Mouse (Mus musculus): ENCODE data around the gene Blm.

Gene Blm

GRCm38 (mm10) chr7:80460892-80461291 lies 74.0 kb downstream of the Blm start:
- H3K36me3 ChIP-seq (ENCODE audit: control insufficient read depth, insufficient read depth, low read length, poor library complexity, severe bottlenecking), result 0 out of 2 replicates have a peak, but pooled peaks cover 1% of the 10 kb centered on the region
- DNase-seq (ENCODE audit: low read depth, low spot score), result no peak
- no peaks in the 10 kb centered on the region for H3K27me3 ChIP-seq (ENCODE audit: control insufficient read depth, insufficient read depth, low read length, poor library complexity, severe bottlenecking)

DNA sequence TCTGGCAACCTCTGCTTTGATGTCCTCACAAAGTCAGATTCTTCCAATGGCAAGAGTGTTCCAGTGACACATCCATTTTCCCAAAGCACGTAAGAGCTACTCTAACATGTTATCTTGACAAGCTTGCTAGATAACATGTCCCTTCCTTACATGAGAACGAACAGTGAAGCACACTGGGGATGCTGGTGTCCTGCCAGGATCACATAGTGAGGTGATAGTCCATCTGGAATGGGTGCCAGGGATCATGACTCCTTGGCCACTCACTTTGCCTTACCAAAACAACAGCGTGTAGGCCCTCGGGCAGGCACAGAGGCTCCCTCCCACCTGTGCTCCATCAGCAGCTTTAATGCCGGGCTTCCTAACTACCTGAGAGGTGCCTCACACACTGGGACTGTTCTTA lies 74.7 kb downstream of the Blm start:
- no peaks in the 10 kb centered on the region for H3K27me3 ChIP-seq (ENCODE audit: control insufficient read depth, insufficient read depth, low read length, poor library complexity, severe bottlenecking)
- DNase-seq (ENCODE audit: low read depth, low spot score), result no peak
- no peaks in the 10 kb centered on the region for H3K36me3 ChIP-seq (ENCODE audit: control insufficient read depth, insufficient read depth, low read length, poor library complexity, severe bottlenecking)

- Histone ChIP-seq H3K27me3 (ENCODE audit: control insufficient read depth, insufficient read depth, low read length, poor library complexity, severe bottlenecking) (no peaks in the 10 kb centered on the region), H3K36me3 (ENCODE audit: control insufficient read depth, insufficient read depth, low read length, poor library complexity, severe bottlenecking) (no peaks in the 10 kb centered on the region)
- no peak for DNase-seq (ENCODE audit: low read depth, low spot score)
Observed at GRCm38 (mm10) chr7:80457831-80458343, 77.0 kb downstream of the Blm start.

DNA sequence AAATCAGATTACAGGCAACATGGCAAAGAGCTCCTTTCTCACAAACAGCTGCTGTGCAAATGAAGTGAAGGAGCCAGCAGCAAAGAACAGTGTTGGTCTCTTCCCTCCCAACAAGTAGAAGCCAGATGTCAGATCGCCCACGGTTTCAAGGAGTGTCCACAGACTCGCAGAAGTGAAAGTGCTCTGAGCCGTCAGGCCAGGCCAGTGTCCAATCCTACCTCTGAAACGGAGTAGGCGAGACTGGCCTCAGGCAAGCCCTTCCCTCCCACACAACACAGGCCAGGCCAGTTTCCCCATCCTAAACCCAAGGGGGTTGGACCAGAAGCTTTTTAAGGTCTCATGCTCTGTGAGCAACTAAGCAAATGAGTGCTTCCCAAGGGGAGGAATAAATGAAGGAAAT lies 77.7 kb downstream of the Blm start:
- H3K27me3 ChIP-seq (ENCODE audit: control insufficient read depth, insufficient read depth, low read length, poor library complexity, severe bottlenecking), result no peaks in the 10 kb centered on the region
- no peaks in the 10 kb centered on the region for H3K36me3 ChIP-seq (ENCODE audit: control insufficient read depth, insufficient read depth, low read length, poor library complexity, severe bottlenecking)
- no peak for DNase-seq (ENCODE audit: low read depth, low spot score)

- H3K36me3 ChIP-seq (ENCODE audit: control insufficient read depth, insufficient read depth, low read length, poor library complexity, severe bottlenecking), result no peaks in the 10 kb centered on the region
- DNase-seq (ENCODE audit: low read depth, low spot score), result no peak
- H3K27me3 ChIP-seq (ENCODE audit: control insufficient read depth, insufficient read depth, low read length, poor library complexity, severe bottlenecking), result no peaks in the 10 kb centered on the region
Observed at GRCm38 (mm10) chr7:80456327-80456726, 78.6 kb downstream of the Blm start.

DNA sequence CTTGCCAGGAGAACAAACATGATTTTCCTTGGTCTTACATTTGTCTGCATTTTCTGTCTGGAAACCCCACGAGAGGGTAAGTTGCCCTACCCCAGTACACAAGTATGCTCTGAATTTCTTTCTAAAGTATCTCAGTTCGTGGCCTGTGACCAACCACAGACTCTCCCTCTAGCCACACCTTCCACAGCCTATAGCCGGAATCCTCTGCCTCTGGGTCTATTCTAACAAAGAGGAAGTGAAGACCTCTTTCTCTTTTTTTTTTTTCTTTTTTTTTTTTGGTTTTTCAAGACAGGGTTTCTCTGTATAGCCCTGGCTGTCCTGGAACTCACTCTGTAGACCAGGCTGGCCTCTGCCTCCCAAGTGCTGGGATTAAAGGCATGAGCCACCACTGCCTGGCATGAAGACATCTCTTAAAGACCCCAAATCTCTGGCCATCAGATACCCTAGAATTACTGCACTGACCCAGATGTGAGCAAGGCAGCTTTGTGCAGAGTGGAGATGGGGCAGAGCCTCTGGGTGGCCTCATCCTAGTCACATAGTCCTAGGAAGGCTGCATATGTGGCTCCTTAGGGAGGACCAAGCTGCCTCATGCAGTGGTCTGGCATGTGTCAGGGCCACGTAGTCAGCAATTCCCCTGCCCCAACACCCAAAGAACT lies 79.3 kb downstream of the Blm start:
- peak; percentile 60 for DNase-seq (ENCODE audit: low read depth, low spot score)
- no peaks in the 10 kb centered on the region for H3K36me3 ChIP-seq (ENCODE audit: control insufficient read depth, insufficient read depth, low read length, poor library complexity, severe bottlenecking)
- H3K27me3 ChIP-seq (ENCODE audit: control insufficient read depth, insufficient read depth, low read length, poor library complexity, severe bottlenecking), result no peaks in the 10 kb centered on the region

GRCm38 (mm10) chr7:80454786-80455185 lies 80.1 kb downstream of the Blm start:
- H3K27me3 ChIP-seq (ENCODE audit: control insufficient read depth, insufficient read depth, low read length, poor library complexity, severe bottlenecking), result no peaks in the 10 kb centered on the region
- DNase-seq (ENCODE audit: low read depth, low spot score), result no peak
- H3K36me3 ChIP-seq (ENCODE audit: control insufficient read depth, insufficient read depth, low read length, poor library complexity, severe bottlenecking), result no peaks in the 10 kb centered on the region

- Histone ChIP-seq H3K36me3 (ENCODE audit: control insufficient read depth, insufficient read depth, low read length, poor library complexity, severe bottlenecking) (no peaks in the 10 kb centered on the region), H3K27me3 (ENCODE audit: control insufficient read depth, insufficient read depth, low read length, poor library complexity, severe bottlenecking) (no peaks in the 10 kb centered on the region)
- DNase-seq (ENCODE audit: low read depth, low spot score), result peak; percentile 67
Observed at GRCm38 (mm10) chr7:80453997-80454396, 80.9 kb downstream of the Blm start.

- no peak for DNase-seq (ENCODE audit: low read depth, low spot score)
- H3K27me3 ChIP-seq (ENCODE audit: control insufficient read depth, insufficient read depth, low read length, poor library complexity, severe bottlenecking), result no peaks in the 10 kb centered on the region
Observed at GRCm38 (mm10) chr7:80453121-80453520, 81.8 kb downstream of the Blm start.

GRCm38 (mm10) chr7:80452241-80452640 lies 82.7 kb downstream of the Blm start:
- DNase-seq (ENCODE audit: low read depth, low spot score), result no peak
- Histone ChIP-seq H3K36me3 (ENCODE audit: control insufficient read depth, insufficient read depth, low read length, poor library complexity, severe bottlenecking) (no peaks in the 10 kb centered on the region), H3K27me3 (ENCODE audit: control insufficient read depth, insufficient read depth, low read length, poor library complexity, severe bottlenecking) (no peaks in the 10 kb centered on the region)

More at GRCm38 (mm10) chr7:80453121-80453520, 81.8 kb downstream of the Blm start:
- H3K36me3 ChIP-seq (ENCODE audit: control insufficient read depth, insufficient read depth, low read length, poor library complexity, severe bottlenecking), result no peaks in the 10 kb centered on the region

DNA sequence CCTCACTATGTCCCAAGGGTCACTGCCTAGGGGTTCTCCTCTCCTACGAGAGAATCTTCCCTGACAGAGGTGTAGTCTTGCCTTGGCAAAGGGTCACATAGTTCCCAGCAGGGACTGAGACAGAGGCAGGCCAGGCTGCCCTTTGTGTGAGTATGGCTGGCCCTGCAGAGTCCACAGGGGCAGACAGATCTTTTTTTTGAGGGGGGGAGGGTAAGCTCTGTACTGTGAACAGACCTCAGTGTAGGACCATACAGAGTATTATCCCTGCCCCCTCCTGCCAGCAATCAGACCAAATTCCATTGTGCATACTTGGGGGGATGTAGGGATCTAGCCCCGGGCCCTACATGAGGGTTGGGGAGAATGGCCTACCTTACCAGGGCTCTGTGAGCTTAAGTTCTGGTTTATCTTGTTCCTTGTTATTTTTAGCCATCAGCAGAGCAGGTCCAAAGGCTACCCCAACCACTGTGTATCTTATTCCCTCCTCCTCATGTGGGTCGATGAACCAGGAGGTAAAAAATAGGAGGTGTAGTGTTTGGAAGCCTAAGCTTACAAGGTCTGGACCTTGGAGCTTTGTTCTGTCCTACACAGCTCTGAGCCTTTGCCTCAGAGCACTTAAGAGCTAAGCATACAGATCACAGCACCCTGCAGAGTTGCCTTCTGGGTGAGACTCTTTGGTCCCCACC lies 83.2 kb downstream of the Blm start:
- no peak for DNase-seq (ENCODE audit: low read depth, low spot score)
- Histone ChIP-seq H3K27me3 (ENCODE audit: control insufficient read depth, insufficient read depth, low read length, poor library complexity, severe bottlenecking) (no peaks in the 10 kb centered on the region), H3K36me3 (ENCODE audit: control insufficient read depth, insufficient read depth, low read length, poor library complexity, severe bottlenecking) (no peaks in the 10 kb centered on the region)

GRCm38 (mm10) chr7:80450354-80450753 lies 84.6 kb downstream of the Blm start:
- H3K27me3 ChIP-seq (ENCODE audit: control insufficient read depth, insufficient read depth, low read length, poor library complexity, severe bottlenecking), result no peaks in the 10 kb centered on the region
- no peaks in the 10 kb centered on the region for H3K36me3 ChIP-seq (ENCODE audit: control insufficient read depth, insufficient read depth, low read length, poor library complexity, severe bottlenecking)
- no peak for DNase-seq (ENCODE audit: low read depth, low spot score)

- no peak for DNase-seq (ENCODE audit: low read depth, low spot score)
- Histone ChIP-seq H3K36me3 (ENCODE audit: control insufficient read depth, insufficient read depth, low read length, poor library complexity, severe bottlenecking) (no peaks in the 10 kb centered on the region), H3K27me3 (ENCODE audit: control insufficient read depth, insufficient read depth, low read length, poor library complexity, severe bottlenecking) (no peaks in the 10 kb centered on the region)
Observed at GRCm38 (mm10) chr7:80449620-80450091, 85.3 kb downstream of the Blm start.

GRCm38 (mm10) chr7:80447336-80447735 lies 87.6 kb downstream of the Blm start:
- no peaks in the 10 kb centered on the region for H3K27me3 ChIP-seq (ENCODE audit: control insufficient read depth, insufficient read depth, low read length, poor library complexity, severe bottlenecking)
- no peak for DNase-seq (ENCODE audit: low read depth, low spot score)
- H3K36me3 ChIP-seq (ENCODE audit: control insufficient read depth, insufficient read depth, low read length, poor library complexity, severe bottlenecking), result no peaks in the 10 kb centered on the region

DNA sequence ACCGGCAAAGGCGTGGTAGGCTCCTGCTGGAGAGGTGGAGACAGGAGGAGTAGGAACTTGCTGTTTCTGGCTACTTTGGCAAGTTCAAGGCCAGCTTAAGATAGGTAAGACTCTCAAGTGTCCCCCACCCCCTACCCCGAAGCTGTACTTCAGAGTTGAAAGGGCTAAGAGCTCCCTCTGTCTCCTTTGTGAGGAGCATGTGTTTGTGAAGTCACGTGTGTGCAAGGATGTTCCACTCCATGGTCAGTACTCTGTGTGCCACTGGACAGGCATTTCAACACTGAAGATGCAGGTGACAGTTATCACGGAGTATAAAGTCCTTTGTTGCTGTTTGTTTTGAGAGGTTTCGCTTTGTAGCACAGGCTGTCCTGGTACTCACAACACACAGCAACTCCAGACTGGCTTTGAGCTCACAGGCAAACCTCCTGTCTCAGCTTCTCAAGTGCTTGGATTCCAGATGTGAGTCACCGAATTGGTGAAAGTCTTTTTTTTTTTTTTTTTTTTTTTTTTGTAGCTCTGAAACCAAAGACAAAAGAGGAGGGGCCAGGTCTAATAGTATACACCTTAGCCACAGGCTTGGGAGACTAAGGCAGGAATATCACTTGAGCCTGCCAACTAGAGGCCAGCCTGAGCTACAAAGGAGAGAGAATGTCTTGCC lies 88.6 kb downstream of the Blm start:
- H3K27me3 ChIP-seq (ENCODE audit: control insufficient read depth, insufficient read depth, low read length, poor library complexity, severe bottlenecking), result no peaks in the 10 kb centered on the region

More for the DNA sequence above, 88.6 kb downstream of the Blm start:
- H3K36me3 ChIP-seq (ENCODE audit: control insufficient read depth, insufficient read depth, low read length, poor library complexity, severe bottlenecking), result no peaks in the 10 kb centered on the region
- DNase-seq (ENCODE audit: low read depth, low spot score), result no peak
